Mouse (Mus musculus): ENCODE measurements at regions not wholly inside any gene's neighbourhood (a gene's known extent, or its start where the extent isn't known, plus 50 kb on each side); places are given as distances from the start of the nearest gene placed in this dataset.

- Histone ChIP-seq H3K4me1 (replicated peaks; ENCODE audit: control insufficient read depth, insufficient read depth, low read length) (no peaks in the 10 kb centered on the region), H3K36me3 (ENCODE audit: control insufficient read depth, insufficient read depth, low read length) (no peaks in the 10 kb centered on the region), H3K27me3 (ENCODE audit: control insufficient read depth, insufficient read depth, low read length) (peaks cover 8% of the 10 kb centered on the region), H3K27ac (ENCODE audit: control insufficient read depth, insufficient read depth, low read length) (no peak overlapping the region), H3K4me3 (ENCODE audit: control insufficient read depth, insufficient read depth, low read length) (no peak overlapping the region)
- DNase-seq = no peak
- TF ChIP-seq POLR2A (IDR thresholded peaks at IDR 0.05; ENCODE audit: control insufficient read depth, extremely low read depth, insufficient read depth, low read length, poor library complexity) = no peak
- no peak for TF ChIP-seq CTCF (IDR thresholded peaks at IDR 0.05; ENCODE audit: borderline replicate concordance, control insufficient read depth, extremely low read depth, insufficient read depth, low read length, poor library complexity)
- WGBS = 3% methylated on average over 3 of the region's 3 CpGs
Observed at GRCm38 (mm10) chr3:143103333-143103732, 221.5 kb upstream of the Pkn2 start.

GRCm38 (mm10) chr3:143100810-143101645, 219.2 kb upstream of the Pkn2 start:
- peaks cover 8% of the 10 kb centered on the region for H3K27me3 ChIP-seq (ENCODE audit: control insufficient read depth, insufficient read depth, low read length)
- no peak for TF ChIP-seq CTCF (IDR thresholded peaks at IDR 0.05; ENCODE audit: borderline replicate concordance, control insufficient read depth, extremely low read depth, insufficient read depth, low read length, poor library complexity)
- no peak for TF ChIP-seq POLR2A (IDR thresholded peaks at IDR 0.05; ENCODE audit: control insufficient read depth, extremely low read depth, insufficient read depth, low read length, poor library complexity)
- 5% methylated on average over 59 of the region's 59 CpGs for WGBS
- H3K4me1 ChIP-seq (replicated peaks; ENCODE audit: control insufficient read depth, insufficient read depth, low read length) = no peaks in the 10 kb centered on the region
- H3K27ac ChIP-seq (ENCODE audit: control insufficient read depth, insufficient read depth, low read length) = no peak overlapping the region
- DNase-seq = no peak
- H3K36me3 ChIP-seq (ENCODE audit: control insufficient read depth, insufficient read depth, low read length) = no peaks in the 10 kb centered on the region
- no peak overlapping the region for H3K4me3 ChIP-seq (ENCODE audit: control insufficient read depth, insufficient read depth, low read length)

GRCm38 (mm10) chr3:143100203-143100602, 218.4 kb upstream of the Pkn2 start:
- 89% methylated on average over 7 of the region's 7 CpGs for whole genome bisulfite sequencing
- Histone ChIP-seq H3K4me1 (replicated peaks; ENCODE audit: control insufficient read depth, insufficient read depth, low read length) (no peaks in the 10 kb centered on the region), H3K4me3 (ENCODE audit: control insufficient read depth, insufficient read depth, low read length) (no peak overlapping the region), H3K36me3 (ENCODE audit: control insufficient read depth, insufficient read depth, low read length) (no peaks in the 10 kb centered on the region), H3K27me3 (ENCODE audit: control insufficient read depth, insufficient read depth, low read length) (peaks cover 8% of the 10 kb centered on the region), H3K27ac (ENCODE audit: control insufficient read depth, insufficient read depth, low read length) (no peak overlapping the region)
- DNase-seq = no peak
- TF ChIP-seq POLR2A (IDR thresholded peaks at IDR 0.05; ENCODE audit: control insufficient read depth, extremely low read depth, insufficient read depth, low read length, poor library complexity) (no peak), CTCF (IDR thresholded peaks at IDR 0.05; ENCODE audit: borderline replicate concordance, control insufficient read depth, extremely low read depth, insufficient read depth, low read length, poor library complexity) (no peak)

- Histone ChIP-seq H3K36me3 (ENCODE audit: control insufficient read depth, insufficient read depth, low read length) (no peaks in the 10 kb centered on the region), H3K4me3 (ENCODE audit: control insufficient read depth, insufficient read depth, low read length) (no peak overlapping the region), H3K4me1 (replicated peaks; ENCODE audit: control insufficient read depth, insufficient read depth, low read length) (no peaks in the 10 kb centered on the region), H3K27ac (ENCODE audit: control insufficient read depth, insufficient read depth, low read length) (no peak overlapping the region), H3K27me3 (ENCODE audit: control insufficient read depth, insufficient read depth, low read length) (no peaks in the 10 kb centered on the region)
- no peak for DNase-seq
- TF ChIP-seq POLR2A (IDR thresholded peaks at IDR 0.05; ENCODE audit: control insufficient read depth, extremely low read depth, insufficient read depth, low read length, poor library complexity) (no peak), CTCF (IDR thresholded peaks at IDR 0.05; ENCODE audit: borderline replicate concordance, control insufficient read depth, extremely low read depth, insufficient read depth, low read length, poor library complexity) (no peak)
- WGBS = 54% methylated on average over 4 of the region's 4 CpGs
Observed at GRCm38 (mm10) chr3:143092206-143092605, 210.4 kb upstream of the Pkn2 start.

GRCm38 (mm10) chr3:143090886-143091285, 209.1 kb upstream of the Pkn2 start:
- Histone ChIP-seq H3K4me3 (ENCODE audit: control insufficient read depth, insufficient read depth, low read length) (no peak overlapping the region), H3K27me3 (ENCODE audit: control insufficient read depth, insufficient read depth, low read length) (no peaks in the 10 kb centered on the region), H3K4me1 (replicated peaks; ENCODE audit: control insufficient read depth, insufficient read depth, low read length) (no peaks in the 10 kb centered on the region), H3K27ac (ENCODE audit: control insufficient read depth, insufficient read depth, low read length) (no peak overlapping the region), H3K36me3 (ENCODE audit: control insufficient read depth, insufficient read depth, low read length) (no peaks in the 10 kb centered on the region)
- 80% methylated on average over 9 of the region's 9 CpGs for WGBS
- TF ChIP-seq CTCF (IDR thresholded peaks at IDR 0.05; ENCODE audit: borderline replicate concordance, control insufficient read depth, extremely low read depth, insufficient read depth, low read length, poor library complexity) (no peak), POLR2A (IDR thresholded peaks at IDR 0.05; ENCODE audit: control insufficient read depth, extremely low read depth, insufficient read depth, low read length, poor library complexity) (no peak)
- DNase-seq = no peak

GRCm38 (mm10) chr3:143090316-143090715, 208.5 kb upstream of the Pkn2 start:
- WGBS = 60% methylated on average over 3 of the region's 3 CpGs
- no peak for DNase-seq
- Histone ChIP-seq H3K4me3 (ENCODE audit: control insufficient read depth, insufficient read depth, low read length) (no peak overlapping the region), H3K36me3 (ENCODE audit: control insufficient read depth, insufficient read depth, low read length) (no peaks in the 10 kb centered on the region), H3K27ac (ENCODE audit: control insufficient read depth, insufficient read depth, low read length) (no peak overlapping the region), H3K4me1 (replicated peaks; ENCODE audit: control insufficient read depth, insufficient read depth, low read length) (no peaks in the 10 kb centered on the region), H3K27me3 (ENCODE audit: control insufficient read depth, insufficient read depth, low read length) (no peaks in the 10 kb centered on the region)
- no peak for TF ChIP-seq CTCF (IDR thresholded peaks at IDR 0.05; ENCODE audit: borderline replicate concordance, control insufficient read depth, extremely low read depth, insufficient read depth, low read length, poor library complexity)
- TF ChIP-seq POLR2A (IDR thresholded peaks at IDR 0.05; ENCODE audit: control insufficient read depth, extremely low read depth, insufficient read depth, low read length, poor library complexity) = no peak

Data from thymus, adult 2 months (tissue).